Mouse (Mus musculus) neural tube, embryonic 14.5 days (tissue): ENCODE data around the gene Elmo2. TPM values are rescaled to one million over a fixed set of nuclear protein-coding genes. Genes with fewer than 3 reads are reported as not detected.
A peak's percentile ranks its signal among the peaks of the same experiment; 100 is the strongest.

ENCODE experiments used
- ATAC-seq: fragments of 200-750 bp; cut with Nextera tagmentation; 2 replicates; pipeline ENCODE4 v1.8.0; 2017; ENCODE audit warnings: low read depth, mild to moderate bottlenecking, moderate TSS enrichment, moderate library complexity
- H3K27ac ChIP-seq: fragments of 300-500 bp; sonication (generic); 2 replicates; pipeline ENCODE4 v1.5.1; 2014; ENCODE audit warnings: low read depth, mild to moderate bottlenecking, control low read depth, low read length, moderate library complexity, mixed read lengths
- H3K27me3 ChIP-seq: fragments of 300-500 bp; sonication (generic); 2 replicates; pipeline ENCODE4 v1.6.1; 2014; ENCODE audit warnings: low read length; ENCODE audit not compliant: control insufficient read depth, insufficient read depth
- H3K36me3 ChIP-seq: fragments of 300-500 bp; sonication (generic); 2 replicates; pipeline ENCODE4 v1.6.1; 2014; ENCODE audit warnings: low read length, mixed read lengths; ENCODE audit not compliant: control insufficient read depth, insufficient read depth
- H3K4me1 ChIP-seq: fragments of 300-500 bp; sonication (generic); 2 replicates; pipeline ENCODE4 v1.6.1; 2014; ENCODE audit warnings: low read length; ENCODE audit not compliant: control insufficient read depth, insufficient read depth
- H3K4me2 ChIP-seq: fragments of 300-500 bp; sonication (generic); 2 replicates; pipeline ENCODE4 v1.6.1; 2014; ENCODE audit warnings: mild to moderate bottlenecking, low read depth, low read length, control low read depth
- H3K4me3 ChIP-seq: fragments of 300-500 bp; sonication (generic); 2 replicates; pipeline ENCODE4 v1.5.1; 2014; ENCODE audit warnings: low read depth, low read length, control low read depth, mixed read lengths
- H3K9ac ChIP-seq: fragments of 300-500 bp; sonication (generic); replicated peaks from 2 replicates; pipeline ENCODE4 v1.6.1; 2014; ENCODE audit warnings: low read depth, mild to moderate bottlenecking, control low read depth, low read length, mixed read lengths
- H3K9me3 ChIP-seq: fragments of 300-500 bp; sonication (generic); 2 replicates; pipeline ENCODE4 v1.6.1; 2016; ENCODE audit warnings: low read length; ENCODE audit not compliant: control insufficient read depth
- WGBS: fragments of 180-500 bp; shearing (Covaris S2); extraction: QIAGEN DNeasy Blood & Tissue Kit; methylation state at CpG from one replicate; pipeline ENCODE4 v1.1.7; 2014; 5-methylcytosine and 5-hydroxymethylcytosine counted together
- polyA plus RNA-seq: library from polyadenylated mRNA; unstranded; fragments of >200 nt; fragmentation: Nextera tagmentation; extraction: Ambion mirVana; gene quantifications from 2 replicates; pipeline ENCODE4 v1.2.1, GENCODE M21; 2014

The Elmo2 gene
- polyA plus RNA-seq, 1 experiment from 2014 or later, result 98.8 TPM

- Histone ChIP-seq H3K4me3 (no peak overlapping the region), H3K4me1 (peaks cover 9% of the 10 kb centered on the region; the same call in 1 of the 2 replicates), H3K9ac (no peak overlapping the region), H3K9me3 (no peaks in the 10 kb centered on the region), H3K27ac (no peak overlapping the region), H3K4me2 (no peak overlapping the region), H3K27me3 (peaks cover 6% of the 10 kb centered on the region), H3K36me3 (no peaks in the 10 kb centered on the region)
- no peak for ATAC-seq
- 83% methylated on average over 8 of the region's 8 CpGs for WGBS
Measured at GRCm38 (mm10) chr2:165252381-165252780, 73.9 kb downstream of the Elmo2 start.

- no peaks in the 10 kb centered on the region for H3K9me3 ChIP-seq
- no peak for ATAC-seq
- H3K9ac ChIP-seq, result no peak overlapping the region
- 31% methylated on average over 1 of the region's 1 CpGs for WGBS
- no peak overlapping the region for H3K4me3 ChIP-seq
- H3K27me3 ChIP-seq, result peaks cover 6% of the 10 kb centered on the region
- no peak overlapping the region for H3K27ac ChIP-seq
- H3K4me2 ChIP-seq, result no peak overlapping the region
- no peaks in the 10 kb centered on the region for H3K36me3 ChIP-seq
- H3K4me1 ChIP-seq, result peaks cover 11% of the 10 kb centered on the region; the same call in 1 of the 2 replicates
Measured at GRCm38 (mm10) chr2:165250903-165251302, 75.4 kb downstream of the Elmo2 start.

GRCm38 (mm10) chr2:165248967-165249366 is 77.3 kb downstream of the Elmo2 start:
- H3K9me3 ChIP-seq, result no peaks in the 10 kb centered on the region
- WGBS, result 5% methylated on average over 3 of the region's 3 CpGs
- no peak overlapping the region for H3K9ac ChIP-seq
- H3K4me2 ChIP-seq, result no peak overlapping the region
- H3K36me3 ChIP-seq, result no peaks in the 10 kb centered on the region
- H3K27ac ChIP-seq, result no peak overlapping the region
- peaks cover 13% of the 10 kb centered on the region for H3K27me3 ChIP-seq
- peaks cover 5% of the 10 kb centered on the region; the same call in 1 of the 2 replicates for H3K4me1 ChIP-seq
- no peak for ATAC-seq
- no peak overlapping the region for H3K4me3 ChIP-seq

- Histone ChIP-seq H3K4me1 (peaks cover 16% of the 10 kb centered on the region), H3K27ac (no peak overlapping the region), H3K4me2 (no peak overlapping the region), H3K36me3 (no peaks in the 10 kb centered on the region), H3K9ac (no peak overlapping the region), H3K27me3 (peaks cover 6% of the 10 kb centered on the region), H3K4me3 (no peak overlapping the region), H3K9me3 (no peaks in the 10 kb centered on the region)
- WGBS, result 9% methylated on average over 11 of the region's 11 CpGs
- ATAC-seq, result no peak
Measured at GRCm38 (mm10) chr2:165246349-165246748, 79.9 kb downstream of the Elmo2 start.

- no peak for ATAC-seq
Measured at GRCm38 (mm10) chr2:165243122-165243720, 83.1 kb downstream of the Elmo2 start.

GRCm38 (mm10) chr2:165242575-165242974 is 83.7 kb downstream of the Elmo2 start:
- Histone ChIP-seq H3K4me2 (0 out of 2 replicates have a peak overlapping the region, but pooled peaks have one; percentile 12), H3K4me1 (peaks cover 16% of the 10 kb centered on the region), H3K9me3 (no peaks in the 10 kb centered on the region), H3K27ac (peak overlapping the region; percentile 34; the same call in 1 of the 2 replicates), H3K4me3 (no peak overlapping the region), H3K27me3 (peaks cover 25% of the 10 kb centered on the region), H3K36me3 (no peaks in the 10 kb centered on the region), H3K9ac (no peak overlapping the region)
- 2% methylated on average over 13 of the region's 13 CpGs for WGBS
- ATAC-seq, result no peak

More at GRCm38 (mm10) chr2:165243122-165243720, 83.1 kb downstream of the Elmo2 start:
- Histone ChIP-seq H3K27me3 (peaks cover 25% of the 10 kb centered on the region), H3K9ac (no peak overlapping the region), H3K4me1 (peaks cover 16% of the 10 kb centered on the region), H3K4me3 (no peak overlapping the region), H3K4me2 (no peak overlapping the region), H3K9me3 (no peaks in the 10 kb centered on the region), H3K36me3 (no peaks in the 10 kb centered on the region), H3K27ac (no peak overlapping the region)
- WGBS, result 3% methylated on average over 11 of the region's 11 CpGs

- ATAC-seq, result no peak
- Histone ChIP-seq H3K4me2 (no peak overlapping the region), H3K27me3 (peaks cover 26% of the 10 kb centered on the region), H3K4me1 (peaks cover 16% of the 10 kb centered on the region), H3K4me3 (no peak overlapping the region), H3K9ac (no peak overlapping the region), H3K9me3 (no peaks in the 10 kb centered on the region), H3K36me3 (no peaks in the 10 kb centered on the region), H3K27ac (no peak overlapping the region)
- 65% methylated on average over 7 of the region's 7 CpGs for WGBS
Measured at GRCm38 (mm10) chr2:165241786-165242185, 84.5 kb downstream of the Elmo2 start.

GRCm38 (mm10) chr2:165240371-165240770 is 85.9 kb downstream of the Elmo2 start:
- no peak overlapping the region for H3K4me3 ChIP-seq
- ATAC-seq, result no peak
- H3K9me3 ChIP-seq, result no peaks in the 10 kb centered on the region
- H3K27ac ChIP-seq, result no peak overlapping the region
- H3K9ac ChIP-seq, result no peak overlapping the region
- no peaks in the 10 kb centered on the region for H3K36me3 ChIP-seq
- 35% methylated on average over 8 of the region's 8 CpGs for WGBS
- H3K4me2 ChIP-seq, result no peak overlapping the region
- peaks cover 32% of the 10 kb centered on the region for H3K27me3 ChIP-seq
- H3K4me1 ChIP-seq, result peaks cover 14% of the 10 kb centered on the region

GRCm38 (mm10) chr2:165239533-165240144 is 86.6 kb downstream of the Elmo2 start:
- Histone ChIP-seq H3K36me3 (no peaks in the 10 kb centered on the region), H3K4me1 (peaks cover 18% of the 10 kb centered on the region), H3K27me3 (peaks cover 32% of the 10 kb centered on the region), H3K4me3 (no peak overlapping the region), H3K9ac (no peak overlapping the region), H3K27ac (no peak overlapping the region), H3K4me2 (no peak overlapping the region), H3K9me3 (no peaks in the 10 kb centered on the region)
- 17% methylated on average over 15 of the region's 15 CpGs for WGBS
- no peak for ATAC-seq
